Mouse (Mus musculus): ENCODE measurements around the gene Herc1. TPM values are rescaled to one million over a fixed set of nuclear protein-coding genes. Genes with fewer than 3 reads are reported as not detected.

Herc1 gene
- 100 to 1,000 TPM; 110 to 114 TPM for total RNA-seq (2021)
- long read RNA-seq, experiment 1, partial matches to known transcripts, result 18 of 23 reads
- long read RNA-seq, experiment 1, other reads (novel, unspliced or antisense), result 5 of 23 reads
- long read RNA-seq, experiment 2, partial matches to known transcripts, result 7 of 11 reads
- long read RNA-seq, experiment 2, other reads (novel, unspliced or antisense), result 3 of 11 reads

- DNase-seq (ENCODE audit: low spot score in 2 of 2), result peak; percentile 96
Measured at GRCm38 (mm10) chr9:66349860-66350787, at the start of gene Herc1. Gene Herc1, plus strand, starts transcription at chr9:66350450.

GRCm38 (mm10) chr9:66304320-66305090 lies 45.7 kb upstream of the Herc1 start:
- DNase-seq (ENCODE audit: low spot score in 2 of 2), result no peak

- peak; percentile 83 to 88 for DNase-seq (ENCODE audit: low spot score in 2 of 2)
Measured at GRCm38 (mm10) chr9:66305121-66306112, 44.8 kb upstream of the Herc1 start.

GRCm38 (mm10) chr9:66306414-66306813 lies 43.8 kb upstream of the Herc1 start:
- no peak for DNase-seq (ENCODE audit: low spot score in 2 of 2)

GRCm38 (mm10) chr9:66307341-66307740 lies 42.9 kb upstream of the Herc1 start:
- no peak for DNase-seq (ENCODE audit: low spot score in 2 of 2)

GRCm38 (mm10) chr9:66308741-66309140 lies 41.5 kb upstream of the Herc1 start:
- DNase-seq (ENCODE audit: low spot score in 2 of 2), result no peak

GRCm38 (mm10) chr9:66311458-66311857 lies 38.8 kb upstream of the Herc1 start:
- DNase-seq (ENCODE audit: low spot score in 2 of 2), result no peak

GRCm38 (mm10) chr9:66316603-66317002 lies 33.6 kb upstream of the Herc1 start:
- peak in 1 of 2 experiments; percentile 16 for DNase-seq (ENCODE audit: low spot score in 2 of 2)

- DNase-seq (ENCODE audit: low spot score in 2 of 2), result peak; percentile 43 to 51
Measured at GRCm38 (mm10) chr9:66322010-66322931, 28.0 kb upstream of the Herc1 start.

GRCm38 (mm10) chr9:66326879-66327278 lies 23.4 kb upstream of the Herc1 start:
- no peak for DNase-seq (ENCODE audit: low spot score in 2 of 2)

- no peak for DNase-seq (ENCODE audit: low spot score in 2 of 2)
Measured at GRCm38 (mm10) chr9:66329474-66329873, 20.8 kb upstream of the Herc1 start.

GRCm38 (mm10) chr9:66330437-66330836 lies 19.8 kb upstream of the Herc1 start:
- no peak for DNase-seq (ENCODE audit: low spot score in 2 of 2)

- no peak for DNase-seq (ENCODE audit: low spot score in 2 of 2)
Measured at GRCm38 (mm10) chr9:66331548-66331947, 18.7 kb upstream of the Herc1 start.

- no peak for DNase-seq (ENCODE audit: low spot score in 2 of 2)
Measured at GRCm38 (mm10) chr9:66332393-66332792, 17.9 kb upstream of the Herc1 start.

GRCm38 (mm10) chr9:66337280-66337679 lies 13.0 kb upstream of the Herc1 start:
- no peak for DNase-seq (ENCODE audit: low spot score in 2 of 2)

- DNase-seq (ENCODE audit: low spot score in 2 of 2), result no peak
Measured at GRCm38 (mm10) chr9:66338005-66338782, 12.1 kb upstream of the Herc1 start.

- no peak for DNase-seq (ENCODE audit: low spot score in 2 of 2)
Measured at GRCm38 (mm10) chr9:66339714-66340113, 10.5 kb upstream of the Herc1 start.

- no peak for DNase-seq (ENCODE audit: low spot score in 2 of 2)
Measured at GRCm38 (mm10) chr9:66340394-66341094, 9.7 kb upstream of the Herc1 start.
